Mouse (Mus musculus): ENCODE measurements around the gene Fancd2. TPM values are rescaled to one million over a fixed set of nuclear protein-coding genes. Genes with fewer than 3 reads are reported as not detected.

Fancd2 gene
- total and polyA plus RNA-seq, 3 experiments = 14.0 to 35.0 (median 18.5) TPM

GRCm38 (mm10) chr6:113623941-113624751 is 92.7 kb downstream of the Fancd2 start, which contains the start of gene Vhl (continued):
- no peak for TF ChIP-seq ZKSCAN1 (IDR thresholded peaks at IDR 0.05; ENCODE audit: low read depth, low read length)
- 0 out of 2 replicates have a peak, but pooled peaks have one; percentile 0 for TF ChIP-seq TCF12 (IDR thresholded peaks at IDR 0.05; ENCODE audit: low read depth, low read length)
- 0 out of 2 replicates have a peak, but pooled peaks have one; percentile 26 for TF ChIP-seq POLR2AphosphoS2 (IDR thresholded peaks at IDR 0.05; ENCODE audit: low read length)
- no peak for TF ChIP-seq JUND (IDR thresholded peaks at IDR 0.05; ENCODE audit: low read depth, low read length)
- TF ChIP-seq HCFC1 (IDR thresholded peaks at IDR 0.05; ENCODE audit: low read depth, low read length) = peak; percentile 65; the same call in 1 of the 2 replicates
- no peak for TF ChIP-seq KAT2A (conservative IDR thresholded peaks at IDR 0.05; ENCODE audit: low read depth, low read length)
- peak; percentile 71 for TF ChIP-seq NELFE (IDR thresholded peaks at IDR 0.05; ENCODE audit: low read depth, low read length)
- 0 out of 2 replicates have a peak, but pooled peaks have one; percentile 31 for TF ChIP-seq UBTF (IDR thresholded peaks at IDR 0.05; ENCODE audit: borderline replicate concordance, insufficient read depth, low read depth, low read length)
- TF ChIP-seq MEF2A (IDR thresholded peaks at IDR 0.05; ENCODE audit: extremely low read depth, insufficient replicate concordance, low read depth, low read length, poor library complexity, severe bottlenecking) = no peak
- no peak for TF ChIP-seq TAL1 (IDR thresholded peaks at IDR 0.05; ENCODE audit: low read length)
- no peak for TF ChIP-seq CHD1 (IDR thresholded peaks at IDR 0.05; ENCODE audit: low read depth, low read length)

GRCm38 (mm10) chr6:113624989-113625770 is 93.7 kb downstream of the Fancd2 start:
- DNase-seq (ENCODE audit: low read depth, low spot score) = peak; percentile 60
- TF ChIP-seq RCOR1 (IDR thresholded peaks at IDR 0.05; ENCODE audit: low read depth, low read length) (no peak), TAL1 (IDR thresholded peaks at IDR 0.05; ENCODE audit: low read length) (0 out of 2 replicates have a peak, but pooled peaks have one; percentile 8), TBP (IDR thresholded peaks at IDR 0.05; ENCODE audit: low read depth, low read length) (no peak), KAT2A (conservative IDR thresholded peaks at IDR 0.05; ENCODE audit: low read depth, low read length) (no peak), GATA1 (IDR thresholded peaks at IDR 0.05; ENCODE audit: low read depth, low read length) (no peak), EP300 (IDR thresholded peaks at IDR 0.05; ENCODE audit: low read depth in 1 of 2, low read length in 2 of 2) (no peak), ZC3H11A (IDR thresholded peaks at IDR 0.05; ENCODE audit: low read depth, low read length) (no peak), SIN3A (IDR thresholded peaks at IDR 0.05; ENCODE audit: low read length) (peak; percentile 12; the same call in 1 of the 2 replicates), NRF1 (IDR thresholded peaks at IDR 0.05; ENCODE audit: insufficient read depth, low read depth, low read length, poor library complexity, severe bottlenecking) (no peak)
- Histone ChIP-seq H3K4me3 (ENCODE audit: control insufficient read depth in 1 of 2, insufficient read depth in 1 of 2, low read depth in 2 of 2, low read length in 2 of 2) (peak overlapping the region; percentile 70 to 95), H3K9me3 (replicated peaks; ENCODE audit: insufficient read depth, low read length) (no peaks in the 10 kb centered on the region), H3K36me3 (ENCODE audit: control insufficient read depth in 1 of 2, insufficient read depth in 2 of 2, low read length in 2 of 2) (peaks cover 0 to 24% of the 10 kb centered on the region in 2 experiments), H3K27me3 (ENCODE audit: control insufficient read depth in 1 of 2, insufficient read depth in 2 of 2, low read length in 2 of 2) (no peaks in the 10 kb centered on the region), H3K9ac (ENCODE audit: control insufficient read depth, low read depth, low read length, poor library complexity, severe bottlenecking) (peak overlapping the region; percentile 98), H3K4me1 (ENCODE audit: control insufficient read depth in 1 of 2, insufficient read depth in 2 of 2, low read length in 2 of 2) (peaks cover 6 to 13% of the 10 kb centered on the region in 2 experiments), H3K79me2 (ENCODE audit: control insufficient read depth, insufficient read depth, low read length, poor library complexity) (peaks cover 10% of the 10 kb centered on the region), H3K27ac (ENCODE audit: control insufficient read depth, low read depth, low read length) (no peak overlapping the region)
